Mouse (Mus musculus) heart, embryonic 13.5 days (tissue): Measurements from ENCODE around the gene Cenpe. TPM values are rescaled to one million over a fixed set of nuclear protein-coding genes. Genes with fewer than 3 reads are reported as not detected.

Experiments
- ATAC-seq: fragments of 200-750 bp; cut with Nextera tagmentation; 2 replicates; pipeline ENCODE4 v1.8.0; 2017; ENCODE audit warnings: moderate TSS enrichment; ENCODE audit not compliant: insufficient number of reproducible peaks, low FRiP score, low TSS enrichment; ENCODE audit errors: extremely low read depth
- H3K27ac ChIP-seq: fragments of 300-500 bp; sonication (generic); replicated peaks from 2 replicates; pipeline ENCODE4 v1.5.1; 2015; ENCODE audit warnings: moderate library complexity, mild to moderate bottlenecking, inconsistent platforms
- H3K27me3 ChIP-seq: fragments of 300-500 bp; sonication (generic); replicated peaks from 2 replicates; pipeline ENCODE4 v1.6.1; 2015; ENCODE audit warnings: mild to moderate bottlenecking, inconsistent platforms
- H3K36me3 ChIP-seq: fragments of 300-500 bp; sonication (generic); 2 replicates; pipeline ENCODE4 v1.6.1; 2015; ENCODE audit warnings: mild to moderate bottlenecking, inconsistent platforms
- H3K4me1 ChIP-seq: fragments of 300-500 bp; sonication (generic); 2 replicates; pipeline ENCODE4 v1.6.1; 2015; ENCODE audit warnings: inconsistent platforms
- H3K4me2 ChIP-seq: fragments of 300-500 bp; sonication (generic); 2 replicates; pipeline ENCODE4 v1.6.1; 2015; ENCODE audit warnings: inconsistent platforms, mild to moderate bottlenecking, moderate library complexity
- H3K4me3 ChIP-seq: fragments of 300-500 bp; sonication (generic); 2 replicates; pipeline ENCODE4 v1.5.1; 2015; ENCODE audit warnings: moderate library complexity, mild to moderate bottlenecking, inconsistent platforms
- H3K9ac ChIP-seq: fragments of 300-500 bp; sonication (generic); 2 replicates; pipeline ENCODE4 v1.6.1; 2015; ENCODE audit warnings: inconsistent platforms, mild to moderate bottlenecking, moderate library complexity
- H3K9me3 ChIP-seq: fragments of 300-500 bp; sonication (generic); 2 replicates; pipeline ENCODE4 v1.6.1; 2016; ENCODE audit warnings: inconsistent platforms
- WGBS: fragments of 180-500 bp; shearing (Covaris S2); methylation state at CpG from one replicate; pipeline ENCODE4 v1.1.7; 2015; ENCODE audit warnings: mixed read lengths; 5-methylcytosine and 5-hydroxymethylcytosine counted together
- polyA plus RNA-seq: library from polyadenylated mRNA; unstranded; fragments of >200 nt; fragmentation: Nextera tagmentation; extraction: Ambion mirVana; gene quantifications from 2 replicates; pipeline ENCODE4 v1.2.1, GENCODE M21; 2015

Gene Cenpe
- polyA plus RNA-seq, 1 experiment from 2014 or later = 17.8 TPM

GRCm38 (mm10) chr3:135307411-135308259 is 95.3 kb downstream of the Cenpe start, which contains the start of gene Slc9b2:
Slc9b2 (plus strand) TSS chr3:135307700.
- Histone ChIP-seq H3K27ac (no peak within 1 kb of the TSS), H3K9ac (peak within 1 kb of the TSS; percentile 74), H3K4me3 (peak within 1 kb of the TSS; percentile 50), H3K36me3 (no peaks in the 10 kb centered on the region), H3K4me2 (peak within 1 kb of the TSS; percentile 79), H3K27me3 (peaks cover 6% of the 10 kb centered on the region; the same call in 1 of the 2 replicates), H3K9me3 (no peaks in the 10 kb centered on the region), H3K4me1 (no peaks in the 10 kb centered on the region)
- ATAC-seq = peak; percentile 54; the same call in 1 of the 2 replicates
- WGBS = 9% methylated on average over 28 of the region's 28 CpGs

- H3K27me3 ChIP-seq = no peaks in the 10 kb centered on the region
- no peak overlapping the region for H3K9ac ChIP-seq
- WGBS = 40% methylated on average over 2 of the region's 2 CpGs
- no peak overlapping the region for H3K4me3 ChIP-seq
- ATAC-seq = no peak
- H3K9me3 ChIP-seq = no peaks in the 10 kb centered on the region
- H3K4me1 ChIP-seq = no peaks in the 10 kb centered on the region
- no peaks in the 10 kb centered on the region for H3K36me3 ChIP-seq
- no peak overlapping the region for H3K4me2 ChIP-seq
- H3K27ac ChIP-seq = no peak overlapping the region
Measured at GRCm38 (mm10) chr3:135312916-135313491, 100.7 kb downstream of the Cenpe start.

GRCm38 (mm10) chr3:135313727-135314126 is 101.4 kb downstream of the Cenpe start:
- Histone ChIP-seq H3K4me2 (no peak overlapping the region), H3K36me3 (no peaks in the 10 kb centered on the region), H3K27me3 (no peaks in the 10 kb centered on the region), H3K9me3 (no peaks in the 10 kb centered on the region), H3K27ac (no peak overlapping the region), H3K4me1 (no peaks in the 10 kb centered on the region), H3K9ac (no peak overlapping the region), H3K4me3 (no peak overlapping the region)
- WGBS = 74% methylated on average over 2 of the region's 2 CpGs
- ATAC-seq = no peak

GRCm38 (mm10) chr3:135314811-135315210 is 102.5 kb downstream of the Cenpe start:
- no peaks in the 10 kb centered on the region for H3K27me3 ChIP-seq
- ATAC-seq = no peak
- 42% methylated on average over 2 of the region's 2 CpGs for WGBS

GRCm38 (mm10) chr3:135315720-135316425 is 103.5 kb downstream of the Cenpe start:
- 82% methylated on average over 9 of the region's 9 CpGs for WGBS
- no peaks in the 10 kb centered on the region for H3K9me3 ChIP-seq
- no peak overlapping the region for H3K27ac ChIP-seq
- no peaks in the 10 kb centered on the region for H3K4me1 ChIP-seq
- H3K36me3 ChIP-seq = no peaks in the 10 kb centered on the region
- H3K9ac ChIP-seq = no peak overlapping the region
- no peak overlapping the region for H3K4me3 ChIP-seq
- no peaks in the 10 kb centered on the region for H3K27me3 ChIP-seq
- ATAC-seq = no peak
- H3K4me2 ChIP-seq = no peak overlapping the region

More at GRCm38 (mm10) chr3:135314811-135315210, 102.5 kb downstream of the Cenpe start:
- H3K4me1 ChIP-seq = no peaks in the 10 kb centered on the region
- no peak overlapping the region for H3K4me2 ChIP-seq
- no peaks in the 10 kb centered on the region for H3K36me3 ChIP-seq
- no peak overlapping the region for H3K4me3 ChIP-seq
- H3K27ac ChIP-seq = no peak overlapping the region
- no peak overlapping the region for H3K9ac ChIP-seq
- H3K9me3 ChIP-seq = no peaks in the 10 kb centered on the region

- WGBS = 54% methylated on average over 11 of the region's 11 CpGs
- no peak overlapping the region for H3K9ac ChIP-seq
- no peak overlapping the region for H3K4me3 ChIP-seq
- H3K4me1 ChIP-seq = no peaks in the 10 kb centered on the region
- no peak overlapping the region for H3K27ac ChIP-seq
- ATAC-seq = no peak
- H3K9me3 ChIP-seq = no peaks in the 10 kb centered on the region
- H3K36me3 ChIP-seq = no peaks in the 10 kb centered on the region
- no peaks in the 10 kb centered on the region for H3K27me3 ChIP-seq
- H3K4me2 ChIP-seq = no peak overlapping the region
Measured at GRCm38 (mm10) chr3:135318331-135318730, 106.0 kb downstream of the Cenpe start.

Other genes with a start within 250 kb of the Cenpe start
- 2.7 and 3.2 TPM in 2 replicates for gene Bdh2, start 68.7 kb downstream of the Cenpe start, polyA plus RNA-seq
- gene Slc9b2, start 95.2 kb downstream of the Cenpe start, polyA plus RNA-seq = 0.60 and 1.0 TPM in 2 replicates
- gene Slc9b1, start 135.5 kb downstream of the Cenpe start, polyA plus RNA-seq = 0.14 TPM in 1 of 2 replicates, not detected in the other
- gene Cisd2, start 211.4 kb downstream of the Cenpe start, polyA plus RNA-seq = 45.3 and 52.7 TPM in 2 replicates
- 398 and 436 TPM in 2 replicates for gene Ube2d3, start 225.6 kb downstream of the Cenpe start, polyA plus RNA-seq